Mouse (Mus musculus) urinary bladder, postnatal 14 days (tissue): ENCODE measurements at regions not wholly inside any gene's neighbourhood (a gene's known extent, or its start where the extent isn't known, plus 50 kb on each side); places are given as distances from the start of the nearest gene placed in this dataset.
"Not testable (repeated sequence)": the region's sequence is repeated elsewhere in the genome, so short reads cannot be mapped to it uniquely, and the experiment has no call there.

Experiments
- DNase-seq: peaks from one replicate; pipeline ENCODE4 v3.0.0; 2021; ENCODE audit warnings: low spot score

GRCm38 (mm10) chr9:80961818-80962217 lies 496.5 kb upstream of the Impg1 start:
- DNase-seq, result no peak

- no peak for DNase-seq
Observed at GRCm38 (mm10) chr9:80942991-80943390, 477.7 kb upstream of the Impg1 start.

GRCm38 (mm10) chr9:80941424-80941823 lies 476.1 kb upstream of the Impg1 start:
- no peak for DNase-seq

- DNase-seq, result no peak
Observed at GRCm38 (mm10) chr9:80938238-80938637, 473.0 kb upstream of the Impg1 start.

DNA sequence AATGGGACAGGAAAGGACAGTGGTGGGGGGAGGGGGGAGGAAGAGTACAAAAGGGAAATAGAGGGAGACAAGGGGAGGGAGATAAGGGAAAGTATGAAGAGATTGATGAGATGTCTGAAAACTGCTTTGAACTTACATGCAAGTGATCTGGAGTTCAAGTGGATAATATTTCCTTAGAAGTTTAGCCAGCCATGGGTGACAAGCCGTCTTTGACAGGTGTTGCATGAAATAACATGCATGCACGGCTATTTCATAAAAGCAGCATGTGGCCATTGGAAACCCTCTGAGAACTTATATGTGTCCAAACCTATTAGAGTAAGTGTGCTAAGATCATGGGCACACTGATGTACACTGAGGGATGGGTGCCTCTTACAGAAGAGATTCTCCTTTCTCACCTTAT lies 465.3 kb upstream of the Impg1 start:
- DNase-seq, result no peak

DNA sequence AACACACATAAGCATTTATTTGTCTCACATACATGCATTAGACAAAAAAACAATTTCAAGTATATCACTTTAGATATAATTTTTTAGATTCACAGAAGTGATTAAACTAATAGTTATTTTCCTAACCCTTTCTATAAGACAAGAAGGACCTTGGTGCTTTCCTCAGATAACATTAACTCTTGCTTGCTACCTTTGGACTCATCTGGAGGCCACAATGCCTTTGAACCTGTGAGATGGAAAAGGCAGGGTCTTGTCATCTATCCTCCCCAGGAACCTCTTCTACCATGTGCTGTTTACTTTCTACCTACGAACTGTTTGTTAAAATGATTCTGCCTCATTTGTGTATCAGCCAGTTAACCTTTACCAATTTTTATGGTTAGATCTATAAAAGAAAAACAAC lies 455.0 kb upstream of the Impg1 start:
- no peak for DNase-seq

GRCm38 (mm10) chr9:80913867-80914266 lies 448.6 kb upstream of the Impg1 start:
- no peak for DNase-seq

- DNase-seq, result no peak
Observed at GRCm38 (mm10) chr9:80912177-80912576, 446.9 kb upstream of the Impg1 start.

GRCm38 (mm10) chr9:80866807-80867206 lies 401.5 kb upstream of the Impg1 start:
- DNase-seq, result no peak

DNA sequence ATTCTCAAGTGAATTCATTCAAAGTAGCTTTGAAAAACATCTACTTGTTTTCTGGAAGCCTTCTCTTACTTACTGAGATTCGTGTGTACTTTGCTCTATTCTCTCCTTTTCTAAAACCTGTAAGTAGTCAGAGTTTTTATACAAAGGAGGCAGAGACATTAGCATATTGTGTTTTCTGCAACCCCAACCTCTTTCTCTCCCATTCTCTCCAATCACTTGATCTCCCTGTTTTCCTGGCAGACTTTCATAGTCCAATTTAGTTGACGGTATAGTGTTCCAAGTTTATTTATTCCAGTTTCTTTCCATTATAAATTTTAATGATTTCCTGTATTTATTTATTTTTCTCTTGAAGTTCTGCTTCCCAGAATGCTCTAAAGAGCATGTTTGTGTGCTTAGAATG lies 393.7 kb upstream of the Impg1 start:
- DNase-seq, result no peak

DNA sequence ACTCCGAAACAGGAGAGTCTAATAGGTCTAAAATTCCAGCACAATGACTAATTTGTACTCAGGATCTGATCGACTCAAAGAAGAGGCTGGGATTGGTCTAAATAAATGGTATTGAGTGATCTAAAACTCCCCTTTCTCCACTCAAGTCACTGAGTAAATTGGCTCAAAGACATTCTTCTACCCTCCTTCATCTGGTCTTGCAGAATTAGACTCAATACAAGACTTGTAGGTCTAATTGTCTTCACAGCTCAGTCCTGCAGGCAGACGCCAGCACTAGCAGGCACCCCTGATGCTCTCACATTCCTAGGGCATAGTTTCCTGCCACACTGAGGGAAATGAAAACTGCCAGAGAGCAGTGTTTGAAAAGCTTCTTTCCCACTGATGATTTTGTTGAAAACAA lies 382.9 kb upstream of the Impg1 start:
- DNase-seq, result no peak

- DNase-seq, result no peak
Observed at GRCm38 (mm10) chr9:80832808-80833207, 367.5 kb upstream of the Impg1 start.

DNA sequence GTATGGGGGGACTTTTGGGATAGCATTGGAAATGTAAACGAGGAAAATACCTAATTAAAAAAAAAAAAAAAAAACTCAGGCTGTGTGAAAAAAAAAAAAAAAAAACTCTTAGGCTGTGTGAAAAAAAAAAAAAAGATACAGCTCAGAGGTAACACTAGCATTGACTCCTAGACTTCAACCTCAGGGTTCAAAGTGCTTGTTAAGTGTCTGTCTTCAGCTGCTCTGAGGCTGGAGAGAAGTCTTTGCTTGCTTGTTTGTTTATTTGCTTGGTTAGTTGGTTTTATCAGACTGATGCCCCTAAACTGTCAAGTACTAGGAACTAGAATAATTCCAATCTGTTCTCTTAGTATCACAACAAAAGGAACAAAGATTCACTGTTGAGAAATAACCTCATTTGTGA lies 360.1 kb upstream of the Impg1 start:
- no peak for DNase-seq

- DNase-seq, result no peak
Observed at GRCm38 (mm10) chr9:80820066-80820465, 354.8 kb upstream of the Impg1 start.

GRCm38 (mm10) chr9:80819070-80819469 lies 353.8 kb upstream of the Impg1 start:
- DNase-seq, result no peak

DNA sequence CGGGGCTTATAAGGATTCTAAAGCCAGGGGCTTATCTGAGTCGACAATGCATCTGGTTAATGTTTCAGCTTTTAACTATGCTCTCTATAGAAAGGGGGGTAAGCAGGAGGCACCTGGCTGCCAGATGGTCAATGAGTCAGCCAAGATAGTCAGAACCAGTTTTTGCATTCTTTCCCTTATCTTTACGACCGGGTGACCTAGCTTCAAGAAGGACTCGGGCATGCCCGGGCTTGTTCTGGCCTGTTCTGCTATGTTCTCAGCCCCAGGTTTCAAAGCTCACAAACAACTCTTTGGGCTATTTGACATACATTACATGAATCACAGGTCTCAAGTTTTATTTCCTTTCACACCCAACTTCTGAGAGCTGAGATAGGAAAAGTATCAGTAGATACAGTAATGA lies 348.6 kb upstream of the Impg1 start:
- peak; percentile 78 for DNase-seq

- no peak for DNase-seq
Observed at GRCm38 (mm10) chr9:80791523-80791922, 326.2 kb upstream of the Impg1 start.

DNA sequence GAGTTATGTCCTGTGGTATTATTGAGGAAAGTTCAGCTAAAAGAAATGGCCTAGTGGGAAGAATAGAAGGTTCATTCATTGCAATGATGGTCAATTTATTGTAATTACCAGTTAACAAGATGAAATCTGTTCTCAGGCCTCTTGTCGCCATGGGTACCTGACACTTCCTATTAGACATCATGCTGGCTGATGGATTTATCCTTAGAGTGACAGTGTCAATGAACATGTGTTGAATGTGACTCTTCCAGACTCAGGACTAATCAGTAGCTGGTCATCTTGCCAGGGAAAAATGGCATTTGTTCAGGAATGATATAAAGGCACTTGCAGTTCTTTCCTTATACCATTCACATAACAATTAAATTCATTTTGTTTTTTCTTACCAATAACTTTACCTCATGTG lies 309.3 kb upstream of the Impg1 start:
- no peak for DNase-seq

DNA sequence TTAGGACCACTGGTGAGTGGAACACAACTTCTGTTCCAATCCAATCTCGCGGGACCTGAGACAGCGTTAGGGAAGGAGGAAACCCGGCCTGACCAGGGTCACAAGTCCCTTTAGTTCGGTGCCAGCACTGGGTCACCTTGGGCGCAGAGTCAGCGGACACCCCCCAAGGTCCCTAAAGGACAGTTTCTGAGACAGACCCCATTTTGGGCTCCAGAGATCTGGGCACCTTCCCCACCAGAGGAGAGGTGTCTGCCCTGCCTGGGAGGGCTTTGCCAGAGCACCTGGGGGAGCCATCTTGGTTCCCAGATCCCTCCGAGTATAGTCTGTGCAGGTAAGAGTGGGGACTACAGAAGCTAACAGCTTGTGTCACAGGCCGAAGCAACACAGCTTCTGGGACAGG lies 270.5 kb upstream of the Impg1 start:
- DNase-seq, result not testable (repeated sequence)

DNA sequence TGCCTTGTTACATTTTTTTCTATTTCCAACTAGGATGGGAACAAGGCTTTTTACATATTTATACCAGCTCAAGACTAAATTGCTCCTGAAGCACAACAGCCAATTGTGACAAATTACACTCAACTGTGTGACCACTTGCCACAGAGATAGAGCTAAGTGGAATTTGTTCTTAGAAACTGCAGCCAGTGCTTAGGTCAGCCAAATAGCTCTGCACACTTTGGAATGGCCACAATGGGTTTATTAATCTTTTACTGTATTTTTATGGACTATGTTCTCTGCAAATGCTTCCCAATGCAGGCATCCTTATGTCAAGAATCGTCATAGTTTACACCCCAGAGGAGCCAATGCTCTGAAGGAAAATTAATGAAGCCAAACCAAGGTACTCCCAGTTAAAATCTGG lies 267.7 kb upstream of the Impg1 start:
- DNase-seq, result no peak

GRCm38 (mm10) chr9:80723638-80724037 lies 258.4 kb upstream of the Impg1 start:
- no peak for DNase-seq

- DNase-seq, result no peak
Observed at GRCm38 (mm10) chr9:80718516-80718915, 253.2 kb upstream of the Impg1 start.

- no peak for DNase-seq
Observed at GRCm38 (mm10) chr9:80709781-80710180, 244.5 kb upstream of the Impg1 start.

DNA sequence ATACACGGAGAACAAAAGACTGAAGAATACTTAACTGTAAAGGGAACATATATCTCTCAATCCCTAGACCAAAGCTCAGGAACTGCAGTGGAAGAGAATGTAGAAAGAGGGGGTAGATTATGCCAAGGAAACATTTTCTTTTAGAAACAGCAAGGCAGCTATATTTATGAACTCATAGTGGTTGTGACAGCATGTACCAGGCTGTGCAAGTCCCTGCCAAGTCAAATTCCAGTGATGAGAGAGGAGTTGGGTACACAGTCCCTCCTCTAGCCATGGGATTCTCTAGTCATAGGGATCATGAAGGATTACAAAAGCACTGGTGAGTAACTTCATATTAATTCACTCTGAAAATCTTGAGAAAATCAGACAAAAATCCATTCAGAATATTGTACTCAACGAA lies 240.0 kb upstream of the Impg1 start:
- no peak for DNase-seq

- DNase-seq, result no peak
Observed at GRCm38 (mm10) chr9:80697171-80697570, 231.9 kb upstream of the Impg1 start.
